Mouse (Mus musculus) forebrain, embryonic 12.5 days (tissue): Measurements from ENCODE around the gene Bcar3. TPM values are rescaled to one million over a fixed set of nuclear protein-coding genes. Genes with fewer than 3 reads are reported as not detected.

Experiments
- ATAC-seq: fragments of 200-750 bp; cut with Nextera tagmentation; 2 replicates; pipeline ENCODE4 v1.8.0; 2017; ENCODE audit warnings: moderate TSS enrichment; ENCODE audit not compliant: low FRiP score
- H3K27ac ChIP-seq: fragments of 300-500 bp; sonication (generic); 2 replicates; pipeline ENCODE4 v1.5.1; 2016; ENCODE audit warnings: mild to moderate bottlenecking
- H3K27me3 ChIP-seq: fragments of 300-500 bp; sonication (generic); 2 replicates; pipeline ENCODE4 v1.6.1; 2016; ENCODE audit warnings: mild to moderate bottlenecking
- H3K36me3 ChIP-seq: fragments of 300-500 bp; sonication (generic); replicated peaks from 2 replicates; pipeline ENCODE4 v1.6.1; 2016; ENCODE audit warnings: mild to moderate bottlenecking
- H3K4me1 ChIP-seq: fragments of 300-500 bp; sonication (generic); 2 replicates; pipeline ENCODE4 v1.6.1; 2016
- H3K4me2 ChIP-seq: fragments of 300-500 bp; sonication (generic); 2 replicates; pipeline ENCODE4 v1.6.1; 2016; ENCODE audit warnings: mild to moderate bottlenecking, moderate library complexity
- H3K4me3 ChIP-seq: fragments of 300-500 bp; sonication (generic); replicated peaks from 2 replicates; pipeline ENCODE4 v1.5.1; 2016; ENCODE audit warnings: mild to moderate bottlenecking
- H3K9ac ChIP-seq: fragments of 300-500 bp; sonication (generic); 2 replicates; pipeline ENCODE4 v1.6.1; 2016; ENCODE audit warnings: mild to moderate bottlenecking
- H3K9me3 ChIP-seq: fragments of 300-500 bp; sonication (generic); 2 replicates; pipeline ENCODE4 v1.6.1; 2016
- WGBS: fragments of 180-500 bp; shearing (Covaris S2); methylation state at CpG from one replicate; pipeline ENCODE4 v1.1.7; 2016; 5-methylcytosine and 5-hydroxymethylcytosine counted together
- polyA plus RNA-seq: library from polyadenylated mRNA; unstranded; fragments of >200 nt; fragmentation: Nextera tagmentation; extraction: Ambion mirVana; gene quantifications from 2 replicates; pipeline ENCODE4 v1.2.1, GENCODE M21; 2016

Gene Bcar3
- polyA plus RNA-seq, 1 experiment from 2014 or later: 10.9 TPM

DNA sequence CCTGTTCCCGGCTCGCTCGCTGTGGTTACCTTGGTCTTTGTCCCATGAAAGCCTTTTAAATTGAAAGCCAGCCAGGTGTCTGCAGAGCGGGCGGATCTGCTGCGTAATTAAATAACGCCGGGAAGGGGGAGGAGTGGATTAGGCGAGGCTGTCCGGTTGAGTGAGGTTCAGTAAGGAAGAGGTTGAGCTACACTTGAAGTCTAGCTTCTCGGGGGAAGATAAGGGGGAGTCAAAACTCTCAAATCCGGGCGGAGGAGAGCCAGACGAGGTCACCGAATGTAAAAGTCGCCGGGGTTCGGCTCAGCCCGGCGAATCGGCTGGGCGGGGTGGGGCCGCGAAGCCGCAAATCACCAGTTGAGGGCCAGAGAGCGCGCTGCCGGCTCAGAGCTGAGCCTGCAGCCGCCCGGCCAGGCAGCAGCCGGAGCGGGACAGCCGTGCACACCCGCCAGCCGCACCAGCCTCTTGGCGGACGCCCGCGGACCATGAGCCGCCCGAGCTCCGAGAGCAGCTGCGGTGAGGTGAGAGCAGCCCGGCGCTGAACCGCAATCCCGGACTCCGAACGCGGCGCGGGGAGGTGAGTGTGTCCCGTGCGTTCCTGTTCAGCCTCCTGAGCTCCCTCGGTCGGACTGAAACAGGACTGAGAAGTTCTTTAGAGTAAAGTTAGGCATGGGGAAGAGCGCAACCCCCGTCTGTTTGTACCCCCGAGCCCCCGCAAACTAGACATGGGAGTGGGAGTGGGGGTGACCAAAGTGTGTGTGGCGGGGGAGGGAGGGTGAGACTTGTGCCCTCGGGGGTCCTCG, 125.9 kb downstream of the Bcar3 start:
- peak overlapping the region; percentile 84 for H3K27ac ChIP-seq
- H3K27me3 ChIP-seq: peaks cover 14% of the 10 kb centered on the region; the same call in 1 of the 2 replicates
- ATAC-seq: peak; percentile 89
- peak overlapping the region; percentile 86 for H3K4me2 ChIP-seq
- H3K9me3 ChIP-seq: no peaks in the 10 kb centered on the region
- whole genome bisulfite sequencing: under 1% methylated on average over 63 of the region's 63 CpGs
- peaks cover 28% of the 10 kb centered on the region for H3K4me1 ChIP-seq
- H3K4me3 ChIP-seq: peak overlapping the region; percentile 64
- H3K36me3 ChIP-seq: no peaks in the 10 kb centered on the region
- H3K9ac ChIP-seq: peak overlapping the region; percentile 83

DNA sequence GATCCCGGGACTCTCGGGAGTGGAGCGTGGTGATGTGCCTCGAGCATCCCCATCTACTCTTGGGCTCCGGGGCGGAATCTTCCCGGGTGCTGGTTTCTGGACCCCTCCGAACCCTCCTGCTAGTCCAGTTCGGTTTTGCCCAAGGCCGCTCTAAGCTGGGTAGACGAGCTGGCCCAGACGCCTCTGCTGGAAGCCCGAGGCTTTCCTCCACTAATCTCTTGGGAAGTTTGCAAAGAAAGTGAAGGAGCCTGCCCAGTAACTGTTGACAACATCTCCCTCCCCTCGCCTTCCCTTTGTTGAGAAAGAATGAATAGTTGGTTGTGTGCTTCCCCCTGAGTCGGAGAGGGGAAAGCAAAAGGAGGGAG, 126.5 kb downstream of the Bcar3 start:
- Histone ChIP-seq H3K4me1 (peaks cover 28% of the 10 kb centered on the region), H3K27me3 (peaks cover 14% of the 10 kb centered on the region; the same call in 1 of the 2 replicates)

DNA sequence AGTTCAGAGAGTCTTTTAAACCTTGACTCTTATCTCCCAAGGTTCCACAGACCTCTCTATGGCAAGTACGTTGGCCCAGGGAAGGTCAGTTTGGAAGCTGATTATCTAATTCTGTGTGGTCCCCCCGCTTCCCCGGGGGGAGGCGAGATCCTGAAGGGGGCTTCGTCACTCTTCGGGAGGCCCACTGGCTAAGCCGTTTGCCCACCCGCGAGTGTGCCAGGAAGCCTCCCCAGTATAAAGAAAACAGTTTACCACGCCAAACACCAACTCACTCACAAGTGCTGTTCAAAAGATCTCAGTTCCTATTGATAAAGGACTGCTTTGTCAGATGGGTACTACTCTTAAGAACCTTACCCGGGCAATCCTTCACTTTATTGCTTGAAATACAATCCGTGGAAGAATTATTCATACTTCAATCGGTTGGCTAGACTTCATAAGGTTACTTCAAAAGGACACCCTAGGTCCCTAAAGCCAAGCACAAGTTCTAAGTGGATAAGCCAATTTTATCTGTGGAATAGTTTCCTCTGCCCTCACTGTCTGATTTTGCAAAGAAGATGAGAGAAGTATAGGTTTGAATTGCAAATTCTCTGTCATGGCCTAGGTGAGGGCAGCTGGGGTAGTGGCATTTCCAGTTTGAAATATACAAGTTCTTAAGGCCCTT, 127.2 kb downstream of the Bcar3 start:
- H3K36me3 ChIP-seq: no peaks in the 10 kb centered on the region
- peaks cover 28% of the 10 kb centered on the region for H3K4me1 ChIP-seq
- H3K4me3 ChIP-seq: peak overlapping the region; percentile 64
- H3K9ac ChIP-seq: peak overlapping the region; percentile 83
- H3K9me3 ChIP-seq: no peaks in the 10 kb centered on the region
- WGBS: 3% methylated on average over 13 of the region's 13 CpGs
- H3K27ac ChIP-seq: no peak overlapping the region
- ATAC-seq: no peak
- peak overlapping the region; percentile 86 for H3K4me2 ChIP-seq
- H3K27me3 ChIP-seq: peaks cover 14% of the 10 kb centered on the region; the same call in 1 of the 2 replicates

More for the DNA sequence above, 126.5 kb downstream of the Bcar3 start:
- Histone ChIP-seq H3K9ac (peak overlapping the region; percentile 83), H3K4me3 (peak overlapping the region; percentile 64), H3K4me2 (peak overlapping the region; percentile 86), H3K27ac (peak overlapping the region; percentile 84), H3K9me3 (no peaks in the 10 kb centered on the region), H3K36me3 (no peaks in the 10 kb centered on the region)
- peak; percentile 68 for ATAC-seq
- whole genome bisulfite sequencing: under 1% methylated on average over 15 of the region's 15 CpGs

DNA sequence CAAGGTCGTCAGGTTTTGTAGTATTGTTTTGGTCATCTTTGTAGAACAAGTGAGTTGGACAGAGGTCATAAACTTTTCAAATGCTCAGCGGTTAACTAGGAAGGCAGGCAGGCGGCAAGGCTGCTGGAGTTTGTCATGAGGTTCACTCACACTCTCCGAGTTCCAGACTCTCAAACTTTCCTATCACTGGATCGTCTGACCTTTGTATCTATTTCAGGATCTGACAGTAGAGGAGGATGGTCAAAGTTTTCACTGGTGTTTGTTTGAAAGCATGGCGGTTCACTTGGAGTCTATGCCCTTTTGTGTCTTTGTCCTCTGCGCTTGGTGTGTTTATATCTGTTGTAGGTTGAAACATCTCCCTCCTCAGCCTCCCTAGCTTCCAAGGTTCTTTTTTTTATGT, 127.9 kb downstream of the Bcar3 start:
- no peak overlapping the region for H3K9ac ChIP-seq
- ATAC-seq: no peak

DNA sequence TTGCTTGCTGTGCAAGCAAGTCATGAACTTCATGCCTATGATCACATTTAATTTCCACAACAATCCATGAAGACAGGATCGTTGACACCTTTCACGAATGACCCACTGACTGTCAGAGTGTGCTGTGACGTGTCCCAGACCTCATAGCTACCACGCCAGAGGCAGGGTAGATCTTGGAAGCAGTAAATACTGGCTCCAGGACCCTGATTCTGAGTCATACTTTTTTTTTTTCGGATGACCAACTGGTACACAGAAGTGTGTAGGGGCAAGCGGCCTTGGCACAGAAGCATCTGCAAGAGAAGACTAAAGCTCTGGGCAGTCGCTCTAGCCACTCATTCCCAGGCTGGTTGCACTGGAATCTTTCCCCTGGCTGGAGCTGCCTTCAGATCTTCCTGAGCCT, 128.3 kb downstream of the Bcar3 start:
- H3K9ac ChIP-seq: no peak overlapping the region
- WGBS: 87% methylated on average over 7 of the region's 7 CpGs
- H3K4me3 ChIP-seq: no peak overlapping the region
- H3K27me3 ChIP-seq: peaks cover 14% of the 10 kb centered on the region; the same call in 1 of the 2 replicates
- H3K4me1 ChIP-seq: peaks cover 28% of the 10 kb centered on the region
- H3K9me3 ChIP-seq: no peaks in the 10 kb centered on the region
- no peak overlapping the region for H3K27ac ChIP-seq
- ATAC-seq: no peak
- H3K36me3 ChIP-seq: no peaks in the 10 kb centered on the region
- peak overlapping the region; percentile 86; the same call in 1 of the 2 replicates for H3K4me2 ChIP-seq

More for the DNA sequence above, 127.9 kb downstream of the Bcar3 start:
- no peaks in the 10 kb centered on the region for H3K36me3 ChIP-seq
- H3K27me3 ChIP-seq: peaks cover 14% of the 10 kb centered on the region; the same call in 1 of the 2 replicates
- H3K9me3 ChIP-seq: no peaks in the 10 kb centered on the region
- 0 out of 2 replicates have a peak overlapping the region, but pooled peaks have one; percentile 64 for H3K4me3 ChIP-seq
- 56% methylated on average over 7 of the region's 7 CpGs for WGBS
- H3K27ac ChIP-seq: no peak overlapping the region
- peaks cover 28% of the 10 kb centered on the region for H3K4me1 ChIP-seq
- peak overlapping the region; percentile 86 for H3K4me2 ChIP-seq

DNA sequence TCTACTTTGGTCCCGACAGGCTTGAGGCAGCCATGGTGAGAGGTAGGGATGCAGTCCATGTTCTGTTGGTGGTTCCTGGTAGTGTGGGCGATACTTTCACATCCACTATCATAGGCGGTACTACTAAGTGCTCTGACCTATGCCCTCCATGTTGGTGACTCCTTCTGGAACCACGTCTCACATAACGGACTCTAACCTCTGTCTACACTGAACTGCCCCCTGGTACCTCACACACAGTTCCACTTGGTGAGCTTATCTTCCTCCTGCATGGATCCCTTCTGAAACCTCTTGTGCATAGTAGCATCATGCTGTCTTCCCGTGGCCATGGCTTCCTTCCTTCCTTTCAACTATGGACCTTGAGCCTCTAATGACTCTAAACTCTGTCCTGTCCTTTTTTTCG, 129.7 kb downstream of the Bcar3 start:
- ATAC-seq: no peak
- Histone ChIP-seq H3K4me2 (no peak overlapping the region), H3K9me3 (no peaks in the 10 kb centered on the region), H3K36me3 (no peaks in the 10 kb centered on the region), H3K27me3 (peaks cover 4% of the 10 kb centered on the region; the same call in 1 of the 2 replicates), H3K9ac (no peak overlapping the region), H3K4me1 (peaks cover 35% of the 10 kb centered on the region), H3K4me3 (no peak overlapping the region), H3K27ac (no peak overlapping the region)
- WGBS: 92% methylated on average over 7 of the region's 7 CpGs

DNA sequence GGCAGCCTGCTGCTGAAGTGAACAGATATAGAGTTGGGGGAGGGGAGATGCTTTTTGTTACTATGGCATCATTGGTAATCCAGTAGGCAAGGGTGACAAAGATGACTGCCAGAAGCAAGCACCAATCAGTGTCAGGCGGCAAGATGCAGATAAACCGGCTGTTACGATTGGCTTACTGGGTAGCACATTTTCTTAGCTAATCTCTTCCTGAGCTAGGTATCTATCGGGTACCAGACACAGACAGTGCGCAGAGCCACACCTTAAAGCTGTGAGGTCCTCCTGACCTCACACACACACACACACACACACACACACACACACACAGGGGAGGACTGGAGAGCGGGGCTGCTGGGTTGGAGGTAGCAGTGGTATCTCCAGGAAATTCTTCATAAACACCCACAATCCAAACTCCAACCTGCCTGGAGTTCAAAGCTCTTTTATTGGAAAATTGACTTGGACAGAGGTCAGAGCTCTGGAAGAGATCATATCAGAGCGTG, 134.4 kb downstream of the Bcar3 start:
- Histone ChIP-seq H3K9ac (no peak overlapping the region), H3K36me3 (no peaks in the 10 kb centered on the region; the same call in 1 of the 2 replicates), H3K4me3 (no peak overlapping the region), H3K27me3 (no peaks in the 10 kb centered on the region), H3K9me3 (no peaks in the 10 kb centered on the region), H3K4me1 (peaks cover 17% of the 10 kb centered on the region), H3K4me2 (no peak overlapping the region), H3K27ac (no peak overlapping the region)
- peak; percentile 46; the same call in 1 of the 2 replicates for ATAC-seq
- 83% methylated on average over 7 of the region's 7 CpGs for WGBS

DNA sequence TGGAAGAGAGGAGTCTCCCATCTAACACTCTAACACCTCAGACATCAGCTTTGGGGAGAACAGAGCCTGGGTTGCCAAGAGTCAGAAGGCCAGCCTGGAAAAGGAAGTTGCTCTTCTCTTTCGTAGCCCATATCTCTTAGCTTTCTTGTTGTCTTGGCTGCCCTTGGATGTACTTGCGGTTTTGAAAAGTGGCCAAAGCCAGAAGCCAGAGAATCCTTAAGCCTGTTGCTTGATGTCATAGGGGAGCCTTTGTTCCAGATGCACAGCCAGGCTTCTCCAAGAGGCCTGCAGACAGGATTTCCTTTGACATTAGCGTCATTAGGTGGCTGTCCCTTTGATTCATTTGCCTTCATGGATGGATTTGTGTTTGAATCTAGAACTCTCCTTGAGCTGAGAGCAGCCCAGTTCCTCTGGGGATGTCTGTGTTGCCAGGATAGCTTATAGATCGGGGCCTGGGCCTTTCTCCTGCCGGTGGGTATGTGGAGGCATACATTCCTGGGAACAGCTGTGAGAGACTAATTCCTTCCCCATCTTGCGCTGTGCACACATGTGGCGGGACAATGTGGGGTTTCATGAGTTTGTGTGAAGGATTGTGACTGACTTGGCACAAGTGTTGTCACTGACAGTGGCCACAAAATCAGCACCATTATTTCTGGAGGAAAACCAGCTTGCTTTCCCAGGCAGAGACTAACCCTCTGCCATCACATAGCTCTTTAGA, 137.0 kb downstream of the Bcar3 start:
- no peaks in the 10 kb centered on the region; the same call in 1 of the 2 replicates for H3K36me3 ChIP-seq
- no peaks in the 10 kb centered on the region for H3K9me3 ChIP-seq
- H3K9ac ChIP-seq: no peak overlapping the region
- no peak overlapping the region for H3K4me2 ChIP-seq
- H3K4me1 ChIP-seq: peaks cover 29% of the 10 kb centered on the region
- H3K27me3 ChIP-seq: no peaks in the 10 kb centered on the region
- ATAC-seq: no peak
- H3K4me3 ChIP-seq: no peak overlapping the region
- 81% methylated on average over 7 of the region's 7 CpGs for WGBS
- H3K27ac ChIP-seq: no peak overlapping the region

DNA sequence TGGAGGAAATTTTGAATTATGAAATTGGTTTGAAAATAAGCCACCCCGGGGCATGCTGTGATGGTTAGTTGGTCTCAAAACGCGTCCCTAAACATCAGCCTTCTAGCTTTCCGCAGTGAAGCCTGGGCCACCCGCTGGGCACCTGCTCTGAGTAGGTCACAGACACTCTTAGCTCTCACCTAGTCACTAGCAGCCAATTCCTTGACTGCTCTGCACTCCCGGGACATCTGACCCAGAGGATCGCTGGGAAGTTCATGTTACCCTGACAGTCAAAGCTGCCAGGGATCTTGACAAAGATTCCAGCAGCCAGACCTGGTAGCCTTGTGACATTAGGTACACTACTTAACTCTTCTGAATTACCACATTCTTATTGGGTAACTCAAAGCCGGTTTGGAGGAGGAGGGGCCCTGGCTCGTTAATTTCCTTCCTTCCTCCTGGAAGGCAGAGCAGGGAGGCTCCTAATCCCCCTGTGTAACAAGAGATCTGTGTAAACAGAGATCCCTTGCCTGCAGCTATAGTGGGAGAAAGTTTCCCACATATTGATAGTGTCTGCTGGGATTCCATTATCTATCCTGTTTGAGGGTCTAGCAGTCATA, 139.0 kb downstream of the Bcar3 start:
- Histone ChIP-seq H3K27me3 (no peaks in the 10 kb centered on the region), H3K36me3 (no peaks in the 10 kb centered on the region; the same call in 1 of the 2 replicates), H3K4me3 (no peak overlapping the region), H3K4me1 (peaks cover 37% of the 10 kb centered on the region), H3K4me2 (no peak overlapping the region), H3K9me3 (no peaks in the 10 kb centered on the region), H3K27ac (no peak overlapping the region), H3K9ac (no peak overlapping the region)
- no peak for ATAC-seq
- 15% methylated on average over 9 of the region's 9 CpGs for WGBS

DNA sequence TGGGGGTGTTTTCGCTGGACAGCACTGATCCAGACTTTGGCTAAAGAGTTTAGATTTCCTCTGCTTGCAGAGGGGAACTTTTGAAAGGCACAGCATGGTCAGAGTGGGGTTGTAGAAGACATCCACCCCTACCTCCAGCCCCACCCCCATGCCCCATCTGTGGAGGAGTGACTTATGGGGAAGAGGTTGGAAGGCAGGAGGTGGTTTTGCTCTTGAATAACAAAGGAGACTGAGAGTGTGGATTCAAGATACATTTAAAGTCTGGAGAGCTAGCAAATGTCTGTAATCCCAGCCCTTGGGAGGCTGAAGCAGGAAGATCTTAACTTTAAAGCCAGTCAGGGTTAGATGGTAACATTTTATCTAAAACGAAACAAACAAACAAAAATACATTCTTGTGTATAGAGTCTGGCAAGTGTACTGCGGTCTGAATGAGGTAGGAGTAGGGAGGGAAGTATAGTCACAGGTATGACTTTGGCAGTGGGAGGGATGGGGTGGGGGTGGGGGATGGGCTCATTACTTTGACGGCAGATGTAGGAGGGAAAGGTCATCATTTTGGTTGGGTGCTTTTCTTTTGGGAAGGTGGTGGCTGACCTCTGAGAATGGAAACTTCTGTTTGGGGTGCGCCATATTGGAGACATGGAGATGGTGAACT, 140.2 kb downstream of the Bcar3 start:
- H3K36me3 ChIP-seq: no peaks in the 10 kb centered on the region; the same call in 1 of the 2 replicates
- no peak overlapping the region for H3K9ac ChIP-seq
- H3K4me1 ChIP-seq: peaks cover 33% of the 10 kb centered on the region

More for the DNA sequence above, 140.2 kb downstream of the Bcar3 start:
- 84% methylated on average over 5 of the region's 5 CpGs for WGBS
- Histone ChIP-seq H3K27ac (no peak overlapping the region), H3K4me3 (no peak overlapping the region), H3K9me3 (no peaks in the 10 kb centered on the region), H3K4me2 (no peak overlapping the region), H3K27me3 (no peaks in the 10 kb centered on the region)
- no peak for ATAC-seq
